8 mouse cellular contexts compared by ENCODE assay signal in genomic region chr5:118331286-118331607, GRCm38 (mm10).
DNase-seq lines count a peak whose midpoint lies in the region; ATAC-seq and TF ChIP-seq lines count a peak whose summit lies in the region.

No protein-coding gene starts in this region.

- no peak for ATAC-seq in heart, embryonic 14.5 days (ENCODE audit: insufficient number of reproducible peaks, insufficient read depth, low FRiP score, low read depth)
- peak; percentile 37; the same call in 1 of the 2 replicates for ATAC-seq in forebrain, embryonic 13.5 days
- no peak for ATAC-seq in liver, embryonic 13.5 days (ENCODE audit: low read depth)
- no peak for ATAC-seq in erythroblast, adult 5-6 weeks (replicated peaks; ENCODE audit: low FRiP score, poor library complexity, severe bottlenecking)

- no peak for TF ChIP-seq CTCF in ES-Bruce4 (IDR thresholded peaks at IDR 0.05; ENCODE audit: low read depth, low read length)

- H3K4me3 ChIP-seq in heart, embryonic 14.5 days (ENCODE audit: control insufficient read depth in 1 of 2, insufficient read depth in 1 of 2, low read depth in 1 of 2, low read length in 2 of 2): no peak overlapping the region
- H3K4me3 ChIP-seq in ES-Bruce4 (ENCODE audit: low read depth, low read length): peak overlapping the region; percentile 33
- no peak overlapping the region for H3K4me3 ChIP-seq in forebrain, embryonic 13.5 days
- H3K4me3 ChIP-seq in liver, embryonic 13.5 days (replicated peaks): peak overlapping the region; percentile 43; the same call in 1 of the 2 replicates

- peaks cover 21% of the 10 kb centered on the region; the same call in 1 of the 2 replicates for H3K27me3 ChIP-seq in heart, embryonic 14.5 days (ENCODE audit: control insufficient read depth, insufficient read depth, low read length)
- no peaks in the 10 kb centered on the region for H3K27me3 ChIP-seq in ES-Bruce4 (ENCODE audit: control insufficient read depth, insufficient read depth, low read length, poor library complexity, severe bottlenecking)
- peaks cover 3% of the 10 kb centered on the region; the same call in 1 of the 2 replicates for H3K27me3 ChIP-seq in forebrain, embryonic 13.5 days
- peaks cover 85% of the 10 kb centered on the region for H3K27me3 ChIP-seq in liver, embryonic 13.5 days

- H3K9ac ChIP-seq in heart, embryonic 14.5 days (ENCODE audit: low read length): 0 out of 2 replicates have a peak overlapping the region, but pooled peaks have one; percentile 71
- H3K9ac ChIP-seq in ES-Bruce4 (ENCODE audit: low read depth, poor library complexity, severe bottlenecking): peak overlapping the region; percentile 32
- H3K9ac ChIP-seq in forebrain, embryonic 13.5 days: no peak overlapping the region; the same call in 1 of the 2 replicates
- H3K9ac ChIP-seq in liver, embryonic 13.5 days: no peak overlapping the region

- 24% methylated on average over 14 of the region's 14 CpGs for WGBS in heart, embryonic 14.5 days
- 19% methylated on average over 14 of the region's 14 CpGs for WGBS in forebrain, embryonic 13.5 days
- 23% methylated on average over 14 of the region's 14 CpGs for WGBS in liver, embryonic 13.5 days (ENCODE audit: insufficient replicate concordance)

- H3K4me1 ChIP-seq in heart, embryonic 14.5 days (ENCODE audit: control insufficient read depth in 2 of 2, insufficient read depth in 2 of 2, low read length in 2 of 2): peaks cover 6 to 12% of the 10 kb centered on the region in 2 experiments
- no peaks in the 10 kb centered on the region for H3K4me1 ChIP-seq in ES-Bruce4 (ENCODE audit: control insufficient read depth, insufficient read depth, low read length)
- peaks cover 44% of the 10 kb centered on the region for H3K4me1 ChIP-seq in forebrain, embryonic 13.5 days
- H3K4me1 ChIP-seq in liver, embryonic 13.5 days (replicated peaks): peaks cover 16% of the 10 kb centered on the region

- H3K9me3 ChIP-seq in heart, embryonic 14.5 days (ENCODE audit: control insufficient read depth, low read length): peaks cover 5% of the 10 kb centered on the region; the same call in 1 of the 2 replicates
- H3K9me3 ChIP-seq in ES-Bruce4 (replicated peaks; ENCODE audit: control insufficient read depth, insufficient read depth, low read length, poor library complexity, severe bottlenecking): no peaks in the 10 kb centered on the region
- H3K9me3 ChIP-seq in forebrain, embryonic 13.5 days (replicated peaks): no peaks in the 10 kb centered on the region
- H3K9me3 ChIP-seq in liver, embryonic 13.5 days (replicated peaks): no peaks in the 10 kb centered on the region

- no peak overlapping the region for H3K27ac ChIP-seq in heart, embryonic 14.5 days (replicated peaks in 1 of 2; ENCODE audit: control insufficient read depth in 1 of 2, insufficient read depth in 1 of 2, low read depth in 2 of 2, low read length in 2 of 2)
- no peak overlapping the region for H3K27ac ChIP-seq in ES-Bruce4 (ENCODE audit: insufficient read depth, low read length)
- no peak overlapping the region; the same call in 1 of the 2 replicates for H3K27ac ChIP-seq in forebrain, embryonic 13.5 days
- no peak overlapping the region for H3K27ac ChIP-seq in liver, embryonic 13.5 days

- H3K36me3 ChIP-seq in heart, embryonic 14.5 days (ENCODE audit: control insufficient read depth, insufficient read depth, low read length): no peaks in the 10 kb centered on the region
- H3K36me3 ChIP-seq in ES-Bruce4 (ENCODE audit: control insufficient read depth, insufficient read depth, low read length, poor library complexity, severe bottlenecking): no peaks in the 10 kb centered on the region
- H3K36me3 ChIP-seq in forebrain, embryonic 13.5 days (ENCODE audit: poor library complexity, severe bottlenecking): no peaks in the 10 kb centered on the region
- H3K36me3 ChIP-seq in liver, embryonic 13.5 days: no peaks in the 10 kb centered on the region

- DNase-seq in heart, adult 8-10 months (ENCODE audit: low spot score): no peak
- DNase-seq in liver, embryonic 13.5 days: no peak
- no peak for DNase-seq in adrenal gland, postnatal 4 days (ENCODE audit: low spot score in 2 of 2)
- DNase-seq in thymus, postnatal 10 days (ENCODE audit: low spot score in 2 of 2): no peak

- no peak for TF ChIP-seq POLR2A in ES-Bruce4 (IDR thresholded peaks at IDR 0.05; ENCODE audit: insufficient read depth, low read length)

- H3K4me2 ChIP-seq in heart, embryonic 14.5 days (ENCODE audit: low read length): peak overlapping the region; percentile 97
- H3K4me2 ChIP-seq in forebrain, embryonic 13.5 days: peak overlapping the region; percentile 67
- peak overlapping the region; percentile 64 for H3K4me2 ChIP-seq in liver, embryonic 13.5 days

- no peak for TF ChIP-seq EP300 in ES-Bruce4 (IDR thresholded peaks at IDR 0.05; ENCODE audit: insufficient read depth, low read depth, low read length)

Comparison
In these comparisons a context has a peak if more than half of its experiments do, and no peak if none do; other contexts are left out.
1. H3K4me3 ChIP-seq: peak in ES-Bruce4 (single experiment) and liver, embryonic 13.5 days (single experiment); none in heart, embryonic 14.5 days (0 of 2) and forebrain, embryonic 13.5 days (single experiment).
2. H3K9ac ChIP-seq: peak in heart, embryonic 14.5 days (single experiment) and ES-Bruce4 (single experiment); none in forebrain, embryonic 13.5 days (single experiment) and liver, embryonic 13.5 days (single experiment).
3. Peak in every context shown above with its lines, with median percentiles within 50 percentile points of each other: H3K4me2 ChIP-seq.